Mouse (Mus musculus): Measurements from ENCODE around the gene Foxp1. TPM values are rescaled to one million over a fixed set of nuclear protein-coding genes. Genes with fewer than 3 reads are reported as not detected.

Foxp1 gene
- polyA plus RNA-seq, 1 experiment from 2014 or later: 110 TPM

DNA sequence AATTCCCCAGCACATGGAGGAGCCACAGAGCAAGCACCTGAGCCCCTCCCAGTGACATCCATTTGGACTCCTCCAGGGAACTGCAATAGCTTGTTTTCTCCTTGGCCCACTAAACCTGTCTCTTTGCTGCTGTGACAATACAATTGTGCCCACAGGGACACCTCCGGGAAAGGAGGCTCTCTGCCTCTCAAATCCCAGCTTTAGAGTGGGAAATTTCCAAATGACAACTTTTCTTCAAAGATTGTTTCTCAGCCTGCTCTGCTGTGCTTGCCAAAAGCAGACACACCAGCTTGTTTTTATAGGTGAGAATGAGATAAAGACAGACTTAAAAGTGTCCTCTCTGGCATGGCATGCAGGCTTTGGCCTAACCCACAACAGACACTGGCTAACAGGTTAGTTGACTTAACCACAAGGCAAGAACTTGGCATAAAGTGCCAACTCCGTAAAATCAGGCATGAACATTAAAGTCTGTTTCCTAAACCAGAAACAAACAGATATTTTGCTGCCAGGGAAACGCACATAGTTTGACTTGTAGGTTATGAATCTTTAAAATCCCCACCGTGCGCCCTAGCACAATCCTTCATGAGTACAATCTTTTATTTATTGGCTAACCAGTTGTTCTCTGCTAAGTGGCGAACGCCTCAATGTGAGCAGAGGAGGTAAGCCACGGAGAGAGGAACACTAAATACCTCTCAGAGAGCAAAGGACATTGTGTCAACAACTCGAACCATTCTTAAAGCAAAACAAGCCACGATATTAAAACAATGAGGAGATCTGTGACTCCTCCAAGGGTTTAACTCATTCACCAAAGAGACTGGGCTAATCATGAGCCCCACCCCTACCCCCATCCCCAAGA is 379.4 kb downstream of the Foxp1 start:
- Histone ChIP-seq H3K9ac (ENCODE audit: low read depth, low read length) (no peak overlapping the region), H3K36me3 (ENCODE audit: control insufficient read depth, insufficient read depth, low read length) (no peaks in the 10 kb centered on the region), H3K4me2 (no peak overlapping the region), H3K27me3 (ENCODE audit: control insufficient read depth, insufficient read depth, low read length) (no peaks in the 10 kb centered on the region), H3K4me1 (ENCODE audit: control insufficient read depth, insufficient read depth, low read length) (peaks cover 6% of the 10 kb centered on the region; the same call in 1 of the 2 replicates), H3K9me3 (replicated peaks; ENCODE audit: control insufficient read depth, low read length) (no peaks in the 10 kb centered on the region), H3K4me3 (ENCODE audit: low read depth, low read length) (no peak overlapping the region), H3K27ac (ENCODE audit: low read depth, low read length) (0 out of 2 replicates have a peak overlapping the region, but pooled peaks have one; percentile 5)
- ATAC-seq (replicated peaks; ENCODE audit: insufficient number of reproducible peaks, low FRiP score, low TSS enrichment): no peak
- 73% methylated on average over 10 of the region's 10 CpGs for WGBS (ENCODE audit: insufficient replicate concordance)

DNA sequence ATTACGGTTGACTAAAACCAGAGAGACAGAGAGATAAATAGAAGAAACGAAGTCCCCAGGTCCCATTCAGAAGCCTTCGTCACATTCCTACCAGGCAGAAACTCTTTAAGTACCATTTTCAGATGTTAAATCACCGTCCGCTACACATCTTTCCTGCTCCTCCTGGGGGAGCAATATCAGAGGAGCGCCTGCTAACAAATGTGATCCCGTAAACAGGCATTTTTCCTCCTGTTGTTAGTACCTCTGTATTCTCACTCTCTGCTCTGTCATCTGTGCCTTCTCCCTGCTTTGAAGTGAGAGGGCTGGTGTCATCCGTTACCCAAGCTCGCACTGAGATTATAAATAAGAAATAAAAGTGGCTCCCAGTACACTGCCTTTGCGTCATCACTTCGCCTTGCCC is 384.5 kb downstream of the Foxp1 start:
- Histone ChIP-seq H3K27ac (ENCODE audit: low read depth, low read length) (no peak overlapping the region), H3K4me1 (ENCODE audit: control insufficient read depth, insufficient read depth, low read length) (peaks cover 16% of the 10 kb centered on the region), H3K4me3 (ENCODE audit: low read depth, low read length) (no peak overlapping the region), H3K9ac (ENCODE audit: low read depth, low read length) (no peak overlapping the region), H3K9me3 (replicated peaks; ENCODE audit: control insufficient read depth, low read length) (no peaks in the 10 kb centered on the region), H3K4me2 (no peak overlapping the region), H3K36me3 (ENCODE audit: control insufficient read depth, insufficient read depth, low read length) (no peaks in the 10 kb centered on the region), H3K27me3 (ENCODE audit: control insufficient read depth, insufficient read depth, low read length) (no peaks in the 10 kb centered on the region)
- 65% methylated on average over 11 of the region's 11 CpGs for WGBS (ENCODE audit: insufficient replicate concordance)
- no peak for ATAC-seq (replicated peaks; ENCODE audit: insufficient number of reproducible peaks, low FRiP score, low TSS enrichment)

DNA sequence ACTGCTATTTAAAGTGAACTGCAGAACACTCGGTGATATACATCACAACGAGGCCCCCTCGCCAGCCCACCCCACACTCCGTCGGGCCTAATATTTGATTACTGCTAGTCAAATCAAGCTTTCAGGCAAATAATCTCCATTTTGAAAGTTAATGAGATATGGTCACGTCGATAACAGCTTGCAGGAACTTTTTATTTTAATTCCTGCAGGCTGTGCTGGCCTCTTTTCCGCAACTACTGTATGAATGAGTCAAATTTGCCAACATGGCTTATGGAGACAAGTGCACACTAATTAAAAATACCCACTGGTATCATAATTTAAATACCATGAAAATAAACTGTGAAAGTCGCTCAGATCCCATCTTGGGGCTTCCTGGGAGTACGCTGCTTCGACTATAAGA is 385.4 kb downstream of the Foxp1 start:
- WGBS (ENCODE audit: insufficient replicate concordance): 83% methylated on average over 11 of the region's 11 CpGs
- peaks cover 14% of the 10 kb centered on the region for H3K4me1 ChIP-seq (ENCODE audit: control insufficient read depth, insufficient read depth, low read length)
- no peak overlapping the region for H3K4me3 ChIP-seq (ENCODE audit: low read depth, low read length)
- no peak overlapping the region for H3K9ac ChIP-seq (ENCODE audit: low read depth, low read length)
- H3K4me2 ChIP-seq: no peak overlapping the region
- H3K27me3 ChIP-seq (ENCODE audit: control insufficient read depth, insufficient read depth, low read length): no peaks in the 10 kb centered on the region
- no peak overlapping the region for H3K27ac ChIP-seq (ENCODE audit: low read depth, low read length)
- H3K9me3 ChIP-seq (replicated peaks; ENCODE audit: control insufficient read depth, low read length): no peaks in the 10 kb centered on the region
- H3K36me3 ChIP-seq (ENCODE audit: control insufficient read depth, insufficient read depth, low read length): no peaks in the 10 kb centered on the region
- ATAC-seq (replicated peaks; ENCODE audit: insufficient number of reproducible peaks, low FRiP score, low TSS enrichment): no peak

DNA sequence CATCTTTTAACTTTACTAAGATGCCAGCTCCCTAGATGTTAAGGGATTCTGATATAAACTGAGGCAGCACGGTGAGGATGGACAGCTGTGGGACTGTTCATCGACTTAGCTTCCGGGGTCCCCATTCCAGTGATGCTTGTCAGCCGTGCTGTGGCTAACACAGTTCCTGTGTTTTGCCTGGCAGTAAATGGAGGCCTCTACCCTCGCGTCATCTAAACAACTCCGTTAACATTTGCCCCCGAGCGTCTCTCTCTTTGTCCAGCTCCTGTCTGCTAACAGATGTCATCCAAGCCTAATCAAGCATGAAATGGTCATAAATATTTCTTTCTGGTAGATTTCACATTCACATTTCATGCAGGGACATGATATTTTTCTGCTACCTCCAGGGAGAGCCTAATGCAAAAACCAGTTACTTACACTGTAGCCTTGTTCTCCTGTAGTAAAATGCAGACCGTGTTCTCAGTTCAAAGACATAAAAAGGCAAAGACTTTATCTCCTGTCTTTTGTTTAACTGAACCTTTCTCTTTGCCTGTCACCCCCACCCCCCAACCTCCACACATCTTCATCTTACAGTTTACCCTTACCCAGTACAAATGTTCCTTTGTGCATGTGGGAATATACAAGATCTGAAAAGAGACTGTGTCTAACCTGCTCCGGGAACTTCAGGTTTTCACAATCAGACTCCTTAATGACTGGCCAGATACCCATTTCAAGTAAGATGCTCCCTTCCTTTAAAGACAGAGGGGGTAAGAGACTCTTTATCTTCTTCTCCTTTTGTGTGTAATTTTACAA is 386.4 kb downstream of the Foxp1 start:
- H3K27ac ChIP-seq (ENCODE audit: low read depth, low read length): no peak overlapping the region

DNA sequence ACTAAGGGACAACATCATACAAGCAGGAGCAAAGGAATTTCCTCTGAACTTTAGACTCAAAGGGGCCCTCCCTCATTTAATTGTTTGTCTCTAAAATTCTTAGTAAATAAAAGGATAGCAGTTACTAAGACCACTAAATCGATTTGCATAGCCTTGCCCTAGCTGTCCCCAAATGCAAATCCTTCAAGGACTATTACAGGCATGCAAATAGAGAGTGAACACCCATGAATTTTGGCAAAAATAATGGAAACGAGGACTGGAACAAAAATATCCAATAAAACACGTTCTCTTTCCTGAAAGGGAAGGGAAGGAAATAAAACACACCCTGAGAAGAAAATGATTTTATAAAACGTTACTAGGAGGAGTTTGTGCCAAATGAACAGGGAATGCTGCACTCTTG is 390.7 kb downstream of the Foxp1 start:
- no peak overlapping the region for H3K4me2 ChIP-seq
- peaks cover 21% of the 10 kb centered on the region for H3K4me1 ChIP-seq (ENCODE audit: control insufficient read depth, insufficient read depth, low read length)
- H3K27me3 ChIP-seq (ENCODE audit: control insufficient read depth, insufficient read depth, low read length): no peaks in the 10 kb centered on the region
- WGBS (ENCODE audit: insufficient replicate concordance): 72% methylated on average over 4 of the region's 4 CpGs
- no peak for ATAC-seq (replicated peaks; ENCODE audit: insufficient number of reproducible peaks, low FRiP score, low TSS enrichment)
- H3K9me3 ChIP-seq (replicated peaks; ENCODE audit: control insufficient read depth, low read length): no peaks in the 10 kb centered on the region
- no peak overlapping the region for H3K9ac ChIP-seq (ENCODE audit: low read depth, low read length)
- H3K36me3 ChIP-seq (ENCODE audit: control insufficient read depth, insufficient read depth, low read length): no peaks in the 10 kb centered on the region
- H3K27ac ChIP-seq (ENCODE audit: low read depth, low read length): no peak overlapping the region
- H3K4me3 ChIP-seq (ENCODE audit: low read depth, low read length): no peak overlapping the region

More for the DNA sequence above, 386.4 kb downstream of the Foxp1 start:
- Histone ChIP-seq H3K4me2 (no peak overlapping the region), H3K27me3 (ENCODE audit: control insufficient read depth, insufficient read depth, low read length) (no peaks in the 10 kb centered on the region), H3K9me3 (replicated peaks; ENCODE audit: control insufficient read depth, low read length) (no peaks in the 10 kb centered on the region), H3K36me3 (ENCODE audit: control insufficient read depth, insufficient read depth, low read length) (no peaks in the 10 kb centered on the region), H3K9ac (ENCODE audit: low read depth, low read length) (no peak overlapping the region), H3K4me3 (ENCODE audit: low read depth, low read length) (no peak overlapping the region), H3K4me1 (ENCODE audit: control insufficient read depth, insufficient read depth, low read length) (peaks cover 16% of the 10 kb centered on the region)
- 42% methylated on average over 11 of the region's 11 CpGs for WGBS (ENCODE audit: insufficient replicate concordance)
- no peak for ATAC-seq (replicated peaks; ENCODE audit: insufficient number of reproducible peaks, low FRiP score, low TSS enrichment)

DNA sequence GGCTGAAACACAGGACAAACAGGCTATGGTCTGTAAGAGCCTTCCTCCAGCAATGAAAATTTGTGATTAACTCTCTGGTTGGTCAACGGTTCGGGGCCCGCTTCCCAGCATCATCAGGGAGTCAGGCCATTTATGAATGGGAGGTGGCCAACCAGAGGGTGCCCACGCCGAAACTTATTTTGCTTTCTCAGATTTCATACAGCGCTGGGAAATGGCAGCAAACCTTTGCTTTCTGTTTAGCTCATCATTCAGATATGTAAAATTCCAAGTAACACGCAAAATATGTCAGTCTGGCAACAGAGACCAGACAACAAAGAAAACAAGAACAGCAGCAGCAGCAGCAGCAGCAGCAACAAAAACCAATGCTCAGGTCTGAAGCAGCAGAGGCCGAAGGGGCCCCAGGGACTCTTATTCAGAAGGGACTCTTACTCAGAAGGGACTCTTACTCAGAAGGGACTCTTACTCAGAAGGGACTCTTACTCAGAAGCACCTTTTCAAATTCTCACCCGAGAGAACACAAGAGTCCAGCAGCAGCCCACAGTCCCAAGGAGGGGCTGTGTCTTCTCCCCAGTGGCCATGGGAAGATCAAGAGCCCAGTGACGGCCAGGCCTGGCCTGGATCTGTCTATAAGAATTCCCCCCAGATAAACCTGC is 391.6 kb downstream of the Foxp1 start:
- Histone ChIP-seq H3K27me3 (ENCODE audit: control insufficient read depth, insufficient read depth, low read length) (no peaks in the 10 kb centered on the region), H3K36me3 (ENCODE audit: control insufficient read depth, insufficient read depth, low read length) (no peaks in the 10 kb centered on the region), H3K9ac (ENCODE audit: low read depth, low read length) (no peak overlapping the region), H3K9me3 (replicated peaks; ENCODE audit: control insufficient read depth, low read length) (no peaks in the 10 kb centered on the region), H3K4me2 (peak overlapping the region; percentile 20; the same call in 1 of the 2 replicates), H3K27ac (ENCODE audit: low read depth, low read length) (peak overlapping the region; percentile 42; the same call in 1 of the 2 replicates), H3K4me1 (ENCODE audit: control insufficient read depth, insufficient read depth, low read length) (peaks cover 19% of the 10 kb centered on the region), H3K4me3 (ENCODE audit: low read depth, low read length) (no peak overlapping the region)
- no peak for ATAC-seq (replicated peaks; ENCODE audit: insufficient number of reproducible peaks, low FRiP score, low TSS enrichment)
- 60% methylated on average over 10 of the region's 10 CpGs for WGBS (ENCODE audit: insufficient replicate concordance)

DNA sequence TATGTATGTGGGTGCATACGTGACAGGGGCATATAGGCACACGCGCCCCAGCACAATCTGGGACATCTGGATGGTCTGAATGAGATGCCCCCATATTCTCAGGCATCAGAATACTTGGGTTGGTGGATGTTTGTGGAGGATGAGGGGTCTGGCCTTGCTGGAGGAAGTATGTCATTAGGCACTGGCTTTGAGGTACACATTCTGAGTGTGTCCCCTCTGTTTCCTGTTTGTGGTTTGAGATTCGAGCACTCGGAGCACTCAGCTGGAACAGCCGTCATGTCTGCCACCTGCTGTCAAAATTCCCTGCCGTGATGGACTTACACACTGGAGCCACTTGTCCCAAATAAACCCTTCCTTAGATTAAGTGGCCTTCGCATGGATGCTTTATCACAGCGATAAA is 395.8 kb downstream of the Foxp1 start:
- 83% methylated on average over 9 of the region's 9 CpGs for WGBS (ENCODE audit: insufficient replicate concordance)
- Histone ChIP-seq H3K9me3 (replicated peaks; ENCODE audit: control insufficient read depth, low read length) (no peaks in the 10 kb centered on the region), H3K4me3 (ENCODE audit: low read depth, low read length) (no peak overlapping the region), H3K27ac (ENCODE audit: low read depth, low read length) (no peak overlapping the region), H3K9ac (ENCODE audit: low read depth, low read length) (no peak overlapping the region), H3K4me2 (no peak overlapping the region), H3K27me3 (ENCODE audit: control insufficient read depth, insufficient read depth, low read length) (no peaks in the 10 kb centered on the region), H3K36me3 (ENCODE audit: control insufficient read depth, insufficient read depth, low read length) (no peaks in the 10 kb centered on the region), H3K4me1 (ENCODE audit: control insufficient read depth, insufficient read depth, low read length) (peaks cover 7% of the 10 kb centered on the region; the same call in 1 of the 2 replicates)
- no peak for ATAC-seq (replicated peaks; ENCODE audit: insufficient number of reproducible peaks, low FRiP score, low TSS enrichment)
